Mouse (Mus musculus) macrophage (primary cell): Measurements from ENCODE around the gene Mapk12. TPM values are rescaled to one million over a fixed set of nuclear protein-coding genes. Genes with fewer than 3 reads are reported as not detected.
A peak's percentile ranks its signal among the peaks of the same experiment; 100 is the strongest.

Experiments
- H3K27ac ChIP-seq: fragments of 350-480 bp; formaldehyde crosslinking; 2 replicates; pipeline ENCODE4 v1.9.0; 2021
- H3K36me3 ChIP-seq: fragments of 350-480 bp; formaldehyde crosslinking; 2 replicates; pipeline ENCODE4 v1.9.0; 2021; ENCODE audit errors: inconsistent target
- H3K4me3 ChIP-seq: fragments of 350-480 bp; formaldehyde crosslinking; 2 replicates; pipeline ENCODE4 v1.9.0; 2021; ENCODE audit errors: inconsistent target
- H3K79me2 ChIP-seq: fragments of 350-480 bp; formaldehyde crosslinking; 2 replicates; pipeline ENCODE4 v1.9.0; 2021; ENCODE audit errors: inconsistent target
- WGBS: methylation state at CpG from one replicate; pipeline ENCODE4 v1.1.7; 2026; ENCODE audit warnings: inconsistent platforms; ENCODE audit not compliant: missing documents; 5-methylcytosine and 5-hydroxymethylcytosine counted together
- polyA plus RNA-seq: library from polyadenylated mRNA; stranded (reverse); fragments of 250-400 nt; gene quantifications from 3 replicates; pipeline ENCODE4 v1.2.4, GENCODE M21; 2018; ENCODE audit warnings: inconsistent platforms

Gene Mapk12
- polyA plus RNA-seq, 1 experiment from 2014 or later = 0.09 TPM

GRCm38 (mm10) chr15:89149271-89150040 is 9.0 kb upstream of the Mapk12 start, which contains the start of gene Mapk11:
Mapk11 (minus strand) TSS chr15:89149628.
- peak within 1 kb of the TSS; percentile 17 for H3K4me3 ChIP-seq
- no peaks in the 10 kb centered on the region for H3K79me2 ChIP-seq
- no peak within 1 kb of the TSS for H3K27ac ChIP-seq
- WGBS = 1% methylated on average over 61 of the region's 61 CpGs
- peaks cover 7% of the 10 kb centered on the region; the same call in 1 of the 2 replicates for H3K36me3 ChIP-seq

- H3K27ac ChIP-seq = no peak overlapping the region
- no peaks in the 10 kb centered on the region for H3K36me3 ChIP-seq
- peak overlapping the region; percentile 17 for H3K4me3 ChIP-seq
- WGBS = 21% methylated on average over 24 of the region's 25 CpGs
- no peaks in the 10 kb centered on the region for H3K79me2 ChIP-seq
Measured at GRCm38 (mm10) chr15:89148496-89149270, 8.2 kb upstream of the Mapk12 start.

- 73% methylated on average over 4 of the region's 4 CpGs for WGBS
- no peaks in the 10 kb centered on the region for H3K79me2 ChIP-seq
- H3K36me3 ChIP-seq = no peaks in the 10 kb centered on the region
- H3K4me3 ChIP-seq = no peak overlapping the region
- H3K27ac ChIP-seq = no peak overlapping the region
Measured at GRCm38 (mm10) chr15:89147895-89148294, 7.4 kb upstream of the Mapk12 start.

GRCm38 (mm10) chr15:89147456-89147855 is 7.0 kb upstream of the Mapk12 start:
- no peak overlapping the region for H3K4me3 ChIP-seq
- H3K79me2 ChIP-seq = no peaks in the 10 kb centered on the region
- no peaks in the 10 kb centered on the region for H3K36me3 ChIP-seq
- no peak overlapping the region for H3K27ac ChIP-seq
- 29% methylated on average over 10 of the region's 10 CpGs for WGBS

GRCm38 (mm10) chr15:89147024-89147423 is 6.5 kb upstream of the Mapk12 start:
- WGBS = under 1% methylated on average over 14 of the region's 16 CpGs
- Histone ChIP-seq H3K27ac (no peak overlapping the region), H3K4me3 (no peak overlapping the region), H3K36me3 (no peaks in the 10 kb centered on the region), H3K79me2 (no peaks in the 10 kb centered on the region)

- Histone ChIP-seq H3K27ac (no peak overlapping the region), H3K4me3 (no peak overlapping the region)
- 4% methylated on average over 27 of the region's 27 CpGs for WGBS
Measured at GRCm38 (mm10) chr15:89146537-89146936, 6.0 kb upstream of the Mapk12 start.

GRCm38 (mm10) chr15:89145813-89146350 is 5.4 kb upstream of the Mapk12 start:
- no peak overlapping the region for H3K4me3 ChIP-seq
- H3K27ac ChIP-seq = no peak overlapping the region
- WGBS = 89% methylated on average over 23 of the region's 24 CpGs
- no peaks in the 10 kb centered on the region for H3K79me2 ChIP-seq
- H3K36me3 ChIP-seq = no peaks in the 10 kb centered on the region

More at GRCm38 (mm10) chr15:89146537-89146936, 6.0 kb upstream of the Mapk12 start:
- Histone ChIP-seq H3K79me2 (no peaks in the 10 kb centered on the region), H3K36me3 (no peaks in the 10 kb centered on the region)

GRCm38 (mm10) chr15:89144965-89145364 is 4.5 kb upstream of the Mapk12 start:
- H3K4me3 ChIP-seq = no peak overlapping the region

GRCm38 (mm10) chr15:89143134-89143533 is 2.6 kb upstream of the Mapk12 start:
- 63% methylated on average over 2 of the region's 2 CpGs for WGBS
- Histone ChIP-seq H3K4me3 (no peak overlapping the region), H3K27ac (no peak overlapping the region), H3K36me3 (no peaks in the 10 kb centered on the region), H3K79me2 (no peaks in the 10 kb centered on the region)

More at GRCm38 (mm10) chr15:89144965-89145364, 4.5 kb upstream of the Mapk12 start:
- Histone ChIP-seq H3K36me3 (no peaks in the 10 kb centered on the region), H3K27ac (no peak overlapping the region), H3K79me2 (no peaks in the 10 kb centered on the region)
- WGBS = 52% methylated on average over 11 of the region's 11 CpGs

- H3K36me3 ChIP-seq = no peaks in the 10 kb centered on the region
- H3K4me3 ChIP-seq = no peak overlapping the region
- 54% methylated on average over 4 of the region's 4 CpGs for WGBS
- no peak overlapping the region for H3K27ac ChIP-seq
- H3K79me2 ChIP-seq = no peaks in the 10 kb centered on the region
Measured at GRCm38 (mm10) chr15:89141905-89142304, 1.4 kb upstream of the Mapk12 start.

GRCm38 (mm10) chr15:89141443-89141842 is 940 bp upstream of the Mapk12 start:
- no peaks in the 10 kb centered on the region for H3K36me3 ChIP-seq
- H3K4me3 ChIP-seq = no peak overlapping the region
- H3K27ac ChIP-seq = no peak overlapping the region
- 24% methylated on average over 5 of the region's 5 CpGs for WGBS
- H3K79me2 ChIP-seq = no peaks in the 10 kb centered on the region

- H3K36me3 ChIP-seq = no peaks in the 10 kb centered on the region
- under 1% methylated on average over 52 of the region's 53 CpGs for WGBS
- no peak overlapping the region for H3K4me3 ChIP-seq
- H3K79me2 ChIP-seq = no peaks in the 10 kb centered on the region
- H3K27ac ChIP-seq = no peak overlapping the region
Measured at GRCm38 (mm10) chr15:89140048-89140658, 350 bp downstream of the Mapk12 start.

- Histone ChIP-seq H3K4me3 (no peak overlapping the region), H3K36me3 (no peaks in the 10 kb centered on the region), H3K79me2 (no peaks in the 10 kb centered on the region), H3K27ac (no peak overlapping the region)
- 100% methylated on average over 3 of the region's 6 CpGs for WGBS
Measured at GRCm38 (mm10) chr15:89138531-89138930, 2.0 kb downstream of the Mapk12 start.

- Histone ChIP-seq H3K27ac (no peak overlapping the region), H3K79me2 (no peaks in the 10 kb centered on the region), H3K36me3 (no peaks in the 10 kb centered on the region), H3K4me3 (no peak overlapping the region)
- WGBS = 94% methylated on average over 7 of the region's 7 CpGs
Measured at GRCm38 (mm10) chr15:89138046-89138405, 2.5 kb downstream of the Mapk12 start.
